Mouse (Mus musculus) olfactory bulb, adult 2 months (tissue): Measurements from ENCODE around the gene Rims3.

Experiments
- CTCF ChIP-seq: fragments of 200-500 bp; IDR thresholded peaks from 2 replicates; pipeline ENCODE4 v1.5.1; 2012; ENCODE audit warnings: low read depth, mild to moderate bottlenecking, low read length, moderate library complexity; ENCODE audit not compliant: insufficient read depth
- POLR2A ChIP-seq: fragments of 200-500 bp; IDR thresholded peaks from 2 replicates; pipeline ENCODE4 v1.6.1; 2012; ENCODE audit warnings: mild to moderate bottlenecking, low read depth, low read length, moderate library complexity; ENCODE audit not compliant: insufficient read depth

GRCm38 (mm10) chr4:120882002-120882625 is 27.5 kb downstream of the Rims3 start:
- TF ChIP-seq CTCF = no peak
- TF ChIP-seq POLR2A = no peak
